Mouse (Mus musculus) gastrocnemius, postnatal 10 days (tissue): ENCODE measurements around the gene Frem2. TPM values are rescaled to one million over a fixed set of nuclear protein-coding genes. Genes with fewer than 3 reads are reported as not detected.

Source experiments
- DNase-seq: peaks from one replicate; pipeline ENCODE4 v3.0.0; 2021; ENCODE audit warnings: mixed read lengths
- total RNA-seq, 2 experiments: library from RNA; stranded (reverse); gene quantifications; 2 replicates each; pipeline ENCODE4 v1.2.3; 2021

The Frem2 gene
- total RNA-seq, 2 experiments from 2014 or later = 14.0 to 16.7 TPM

- DNase-seq = no peak
These were observed 36.2 kb downstream of the Frem2 start for GRCm38 (mm10) chr3:53620978-53621377.

DNA sequence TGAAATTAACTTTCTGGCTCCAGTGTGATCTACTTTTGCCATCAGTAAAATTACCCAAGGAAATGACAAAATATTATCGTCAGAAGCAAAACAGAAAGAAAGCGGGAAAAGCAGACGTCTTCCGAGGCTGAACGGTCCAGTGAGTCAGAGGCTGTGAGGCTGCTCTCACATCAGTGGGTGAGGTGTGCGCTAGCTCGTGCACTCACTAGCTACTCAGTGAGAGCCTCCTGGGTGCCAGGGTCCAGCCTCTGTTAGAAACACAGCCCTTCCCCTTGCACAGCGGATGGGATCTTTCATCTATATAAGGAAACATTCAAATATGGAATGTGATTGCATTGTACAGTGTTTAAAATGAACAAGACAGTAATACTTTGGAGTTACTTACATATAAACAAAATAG lies 36.8 kb downstream of the Frem2 start:
- no peak for DNase-seq

- DNase-seq = no peak
These were observed 46.0 kb downstream of the Frem2 start for GRCm38 (mm10) chr3:53611106-53611505.

- no peak for DNase-seq
These were observed 47.3 kb downstream of the Frem2 start for GRCm38 (mm10) chr3:53609851-53610250.

GRCm38 (mm10) chr3:53600140-53600539 lies 57.0 kb downstream of the Frem2 start:
- DNase-seq = no peak

- no peak for DNase-seq
These were observed 57.8 kb downstream of the Frem2 start for GRCm38 (mm10) chr3:53599315-53599714.

DNA sequence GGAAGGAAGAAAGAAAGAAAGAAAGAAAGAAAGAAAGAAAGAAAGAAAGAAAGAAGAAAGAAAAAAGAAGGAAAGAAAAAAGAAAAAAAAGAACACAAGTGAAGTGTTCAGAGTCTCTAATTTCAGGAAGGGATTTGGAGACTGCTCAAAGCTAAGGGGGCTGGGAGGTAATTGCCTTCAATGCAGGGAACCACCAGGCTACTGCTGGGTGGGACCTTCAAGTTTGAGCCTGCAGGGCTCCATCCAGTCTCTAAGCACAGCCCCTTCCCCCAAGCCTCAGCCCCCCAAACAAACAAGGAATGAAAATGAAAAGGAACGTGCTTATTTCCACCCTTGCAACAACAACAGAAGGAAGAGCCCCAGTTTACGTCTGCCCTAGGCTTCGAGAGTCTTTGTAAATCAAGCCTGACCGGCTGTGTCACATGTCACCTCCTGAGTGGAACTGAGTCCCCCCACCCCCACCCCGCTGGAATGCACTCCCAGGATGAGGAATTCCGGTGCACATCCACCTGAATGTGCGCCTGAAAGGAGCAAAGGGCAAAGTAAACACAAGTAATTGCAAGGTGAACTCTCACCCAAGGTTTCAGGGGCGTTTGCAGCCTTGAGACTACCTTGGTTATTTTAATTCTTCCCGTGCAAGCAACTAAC lies 58.9 kb downstream of the Frem2 start:
- no peak for DNase-seq

GRCm38 (mm10) chr3:53594471-53594870 lies 62.7 kb downstream of the Frem2 start:
- no peak for DNase-seq

GRCm38 (mm10) chr3:53593718-53594117 lies 63.4 kb downstream of the Frem2 start:
- no peak for DNase-seq

DNA sequence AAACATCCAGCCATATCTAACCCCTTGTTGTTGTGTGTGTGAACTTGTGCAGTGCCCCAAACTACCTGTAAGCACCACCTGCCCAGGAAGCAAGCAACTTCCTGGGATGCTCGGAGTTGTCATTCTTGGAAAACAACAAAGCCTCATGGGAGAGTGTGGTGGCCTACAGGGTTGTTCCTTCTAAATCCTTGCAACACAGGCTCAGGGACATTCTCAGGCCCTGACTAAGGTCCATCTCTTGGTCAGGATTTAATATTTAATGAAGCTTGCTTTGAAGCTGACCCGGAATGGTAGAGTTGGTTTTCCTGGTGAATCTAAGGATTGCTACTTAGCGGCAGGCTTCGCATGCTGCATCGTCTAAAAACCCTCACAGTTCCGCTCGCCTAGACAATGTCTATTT lies 65.1 kb downstream of the Frem2 start:
- DNase-seq = no peak

DNA sequence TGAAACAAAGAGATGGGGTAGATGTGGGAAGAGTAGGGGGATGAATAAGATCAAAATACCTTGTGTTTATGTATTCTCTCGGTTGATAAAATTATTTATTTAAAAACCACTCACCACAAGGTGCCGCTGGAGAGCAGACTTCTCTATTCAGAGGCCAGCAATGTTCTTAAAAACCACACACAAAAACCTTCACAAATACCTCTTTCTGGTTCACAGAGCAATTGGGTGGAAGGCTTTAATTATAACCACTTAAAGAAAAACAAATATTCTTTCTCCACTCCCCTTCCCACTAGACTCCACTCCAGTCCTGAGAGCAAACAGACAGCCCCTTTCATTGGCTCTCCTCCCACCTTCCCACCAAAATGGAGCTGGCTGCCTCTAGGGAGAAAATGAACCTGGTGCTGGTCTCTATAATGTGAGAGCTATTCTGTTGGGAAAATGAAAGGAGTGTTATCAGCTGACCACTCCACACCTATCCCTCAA lies 67.0 kb downstream of the Frem2 start:
- DNase-seq = peak; percentile 68

DNA sequence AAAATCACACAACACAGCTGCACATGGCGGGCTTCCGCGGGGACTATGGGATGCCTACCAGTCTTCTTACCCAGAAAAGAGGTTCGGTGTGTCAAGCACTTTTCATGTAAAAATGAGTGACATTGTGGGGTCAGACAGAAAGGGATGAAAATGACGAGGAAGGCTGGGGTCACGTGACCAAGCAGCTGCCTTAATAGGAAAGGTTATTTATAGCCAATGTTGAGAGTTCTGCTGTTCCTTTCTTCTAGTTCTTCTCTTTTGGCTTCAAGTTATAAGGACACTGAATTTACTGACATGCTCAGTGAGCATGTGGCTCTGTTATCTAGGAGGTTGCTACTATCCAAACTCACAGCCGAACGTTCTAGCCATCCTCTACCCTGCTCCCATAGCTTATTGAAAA lies 73.9 kb downstream of the Frem2 start:
- DNase-seq = no peak

DNA sequence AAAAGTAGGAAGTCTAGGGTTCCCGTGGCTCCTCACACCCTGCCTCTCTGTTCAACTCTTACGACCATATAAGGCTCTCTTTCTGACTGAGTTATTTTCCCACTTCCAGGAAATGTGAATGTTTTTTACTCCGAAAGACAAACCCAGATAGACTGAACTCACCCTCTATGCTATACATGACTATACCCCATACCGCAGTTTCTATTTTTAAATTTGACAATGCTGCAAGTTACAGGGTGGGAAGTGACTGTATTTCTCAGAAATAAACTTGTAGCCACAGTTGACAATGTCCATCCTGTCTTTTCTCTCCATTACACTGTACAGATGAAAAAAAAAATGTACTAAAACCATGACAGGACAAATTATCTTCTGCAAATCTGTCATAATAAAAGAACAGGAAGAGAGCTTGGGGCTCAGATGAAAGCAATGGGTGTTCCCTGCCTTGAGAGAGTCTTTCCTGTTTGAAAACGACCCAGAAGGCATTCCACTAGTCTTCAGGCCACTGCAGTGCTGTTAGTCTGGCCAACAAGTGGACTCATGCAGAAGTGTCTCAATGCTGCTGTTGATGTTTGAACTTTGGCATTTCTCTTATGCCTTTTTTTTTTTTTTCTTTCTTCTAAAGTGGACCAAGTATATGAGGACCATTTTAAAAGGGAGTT lies 76.4 kb downstream of the Frem2 start:
- DNase-seq = no peak

GRCm38 (mm10) chr3:53579121-53579704 lies 77.9 kb downstream of the Frem2 start:
- DNase-seq = no peak

DNA sequence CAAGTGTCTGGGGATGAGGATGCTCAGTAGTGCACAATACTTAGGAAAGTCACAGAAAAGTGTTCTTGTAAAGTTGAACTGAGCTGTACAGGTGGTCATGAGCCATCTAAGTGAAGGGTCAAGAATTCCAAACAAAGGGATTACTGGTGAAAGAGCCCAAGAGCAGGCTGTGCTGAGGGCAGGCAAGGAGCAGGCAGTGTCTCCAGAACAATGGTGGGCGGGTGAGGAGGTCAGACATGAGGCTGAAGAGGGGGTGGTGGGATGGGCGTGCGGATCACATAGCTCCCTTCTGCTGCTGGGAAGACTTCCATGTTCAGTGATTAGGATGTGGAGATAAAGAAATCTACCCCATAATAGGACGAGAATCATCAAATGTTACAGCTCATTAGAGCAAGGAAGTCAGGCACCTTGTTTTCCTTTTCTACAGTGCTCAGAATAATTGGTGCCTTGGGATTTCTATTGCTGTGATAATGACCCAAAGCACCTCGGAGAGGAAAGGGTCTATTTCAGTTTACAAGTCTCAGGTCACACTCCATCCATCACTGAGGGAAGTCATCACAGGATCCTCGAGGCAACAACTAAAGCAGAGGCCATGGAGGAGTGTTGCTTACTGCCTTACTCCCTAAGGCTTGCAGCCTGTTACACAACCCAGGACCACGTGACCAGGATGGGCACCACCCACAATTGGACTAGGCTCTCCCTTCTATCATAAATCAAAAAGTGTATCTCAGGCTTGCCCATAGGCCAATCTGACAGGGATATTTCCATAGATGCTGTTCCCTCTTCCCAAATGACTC lies 80.6 kb downstream of the Frem2 start:
- no peak for DNase-seq

- DNase-seq = no peak
These were observed 83.0 kb downstream of the Frem2 start for GRCm38 (mm10) chr3:53574123-53574522.

- no peak for DNase-seq
These were observed 85.5 kb downstream of the Frem2 start for GRCm38 (mm10) chr3:53571663-53572062.

DNA sequence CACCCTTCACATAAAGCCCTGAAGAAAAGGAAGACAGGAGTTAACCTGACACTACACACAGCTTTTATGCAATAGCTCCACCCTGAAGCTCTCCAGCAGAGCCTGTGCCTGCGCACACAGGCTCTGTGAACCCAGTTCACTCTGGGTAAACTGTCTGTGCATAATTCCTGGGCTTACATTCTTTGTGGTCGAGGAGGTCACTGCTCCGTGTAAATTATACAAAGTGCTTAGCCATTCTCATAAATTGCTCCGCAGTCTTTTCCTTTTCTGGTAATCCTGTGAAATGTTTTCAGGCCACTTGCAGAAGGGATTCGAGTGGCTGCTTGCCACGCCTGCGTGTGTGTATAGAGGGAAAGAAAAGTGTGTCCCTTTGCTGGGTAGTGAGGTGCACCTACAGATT lies 92.6 kb downstream of the Frem2 start:
- DNase-seq = no peak

DNA sequence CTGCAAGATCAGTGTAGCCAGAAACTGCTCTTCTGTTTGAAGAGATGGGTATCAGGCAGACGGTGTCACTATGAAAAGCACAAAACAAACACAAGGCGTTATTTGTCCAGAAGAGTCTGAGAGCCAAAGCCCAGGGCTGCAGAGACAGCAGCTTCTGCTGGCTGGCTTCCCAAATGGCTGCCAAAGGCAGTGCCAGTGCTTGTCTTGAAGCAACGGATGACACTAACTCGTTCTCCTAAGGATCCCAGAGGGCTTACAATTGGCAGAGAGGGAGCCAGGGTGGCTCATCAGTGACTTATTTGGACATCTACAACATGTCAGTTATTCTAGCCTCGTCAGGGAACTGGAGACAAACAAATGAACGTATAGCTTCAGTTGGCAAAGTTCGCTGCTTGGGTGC lies 93.4 kb downstream of the Frem2 start:
- peak; percentile 62 for DNase-seq

DNA sequence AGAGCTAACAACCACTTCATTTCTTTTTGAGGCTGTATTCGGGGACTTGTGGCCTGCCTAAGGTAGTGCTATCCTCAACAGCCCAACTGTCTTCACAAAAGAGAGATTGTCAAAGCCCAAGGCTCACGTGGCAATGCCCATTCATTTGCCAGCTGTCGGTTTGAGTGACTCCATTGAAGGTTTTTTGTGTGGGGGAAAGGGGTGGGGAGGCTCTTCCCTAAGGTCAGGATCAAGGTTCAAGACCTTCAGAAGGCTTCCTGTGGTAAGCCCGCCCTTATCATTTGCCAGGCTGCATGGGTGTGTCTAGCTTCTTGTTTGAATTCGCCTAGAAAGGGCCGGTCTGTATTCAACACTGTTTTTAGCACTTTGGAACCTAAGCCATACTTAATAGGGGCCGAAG lies 95.3 kb downstream of the Frem2 start:
- DNase-seq = no peak

DNA sequence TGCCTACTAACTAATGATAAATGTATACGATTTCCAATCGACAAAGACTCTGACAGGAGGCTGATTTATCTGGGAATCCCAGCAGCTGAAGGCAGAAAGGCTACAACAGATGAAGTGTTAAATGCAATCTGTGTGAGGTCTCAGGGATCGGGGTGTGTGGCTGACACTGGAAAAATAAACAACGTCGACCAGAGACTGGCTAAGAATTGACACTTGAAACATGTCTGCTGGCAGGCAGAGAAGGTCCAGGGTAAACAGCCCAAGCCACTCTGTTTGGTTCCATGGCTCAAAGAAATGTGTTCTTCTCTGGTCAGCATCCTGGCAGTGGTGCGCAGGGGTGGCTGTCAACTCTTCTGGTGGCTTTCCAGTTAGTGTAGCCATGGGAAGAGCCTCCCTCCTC lies 98.1 kb downstream of the Frem2 start:
- DNase-seq = no peak

- DNase-seq = no peak
These were observed 98.9 kb downstream of the Frem2 start for GRCm38 (mm10) chr3:53558230-53558629.
